Mouse (Mus musculus) lung, embryonic 15.5 days (tissue): ENCODE measurements around the gene Tbccd1. TPM values are rescaled to one million over a fixed set of nuclear protein-coding genes. Genes with fewer than 3 reads are reported as not detected.

ENCODE experiments used
- ATAC-seq: fragments of 200-750 bp; cut with Nextera tagmentation; 2 replicates; pipeline ENCODE4 v1.8.0; 2017; ENCODE audit warnings: moderate number of reproducible peaks, borderline replicate concordance; ENCODE audit not compliant: low FRiP score, low TSS enrichment; ENCODE audit errors: extremely low read depth
- H3K27ac ChIP-seq: fragments of 300-500 bp; sonication (generic); 2 replicates; pipeline ENCODE4 v1.5.1; 2015; ENCODE audit warnings: moderate library complexity, mild to moderate bottlenecking, inconsistent platforms
- H3K27me3 ChIP-seq: fragments of 300-500 bp; sonication (generic); 2 replicates; pipeline ENCODE4 v1.6.1; 2015; ENCODE audit warnings: inconsistent platforms
- H3K36me3 ChIP-seq: fragments of 300-500 bp; sonication (generic); 2 replicates; pipeline ENCODE4 v1.6.1; 2015; ENCODE audit warnings: inconsistent platforms
- H3K4me1 ChIP-seq: fragments of 300-500 bp; sonication (generic); 2 replicates; pipeline ENCODE4 v1.6.1; 2015; ENCODE audit warnings: inconsistent platforms
- H3K4me2 ChIP-seq: fragments of 300-500 bp; sonication (generic); 2 replicates; pipeline ENCODE4 v1.6.1; 2015; ENCODE audit warnings: inconsistent platforms, mild to moderate bottlenecking, moderate library complexity
- H3K4me3 ChIP-seq: fragments of 300-500 bp; sonication (generic); 2 replicates; pipeline ENCODE4 v1.5.1; 2015; ENCODE audit warnings: mild to moderate bottlenecking, inconsistent platforms
- H3K9ac ChIP-seq: fragments of 300-500 bp; sonication (generic); 2 replicates; pipeline ENCODE4 v1.6.1; 2015; ENCODE audit warnings: inconsistent platforms
- H3K9me3 ChIP-seq: fragments of 300-500 bp; sonication (generic); 2 replicates; pipeline ENCODE4 v1.6.1; 2016; ENCODE audit warnings: inconsistent platforms
- WGBS: fragments of 180-500 bp; shearing (Covaris S2); methylation state at CpG from one replicate; pipeline ENCODE4 v1.1.7; 2015; 5-methylcytosine and 5-hydroxymethylcytosine counted together
- polyA plus RNA-seq: library from polyadenylated mRNA; unstranded; fragments of >200 nt; fragmentation: Nextera tagmentation; extraction: Ambion mirVana; gene quantifications from 2 replicates; pipeline ENCODE4 v1.2.1, GENCODE M21; 2015

The Tbccd1 gene
- polyA plus RNA-seq, 1 experiment from 2014 or later: 26.9 TPM

DNA sequence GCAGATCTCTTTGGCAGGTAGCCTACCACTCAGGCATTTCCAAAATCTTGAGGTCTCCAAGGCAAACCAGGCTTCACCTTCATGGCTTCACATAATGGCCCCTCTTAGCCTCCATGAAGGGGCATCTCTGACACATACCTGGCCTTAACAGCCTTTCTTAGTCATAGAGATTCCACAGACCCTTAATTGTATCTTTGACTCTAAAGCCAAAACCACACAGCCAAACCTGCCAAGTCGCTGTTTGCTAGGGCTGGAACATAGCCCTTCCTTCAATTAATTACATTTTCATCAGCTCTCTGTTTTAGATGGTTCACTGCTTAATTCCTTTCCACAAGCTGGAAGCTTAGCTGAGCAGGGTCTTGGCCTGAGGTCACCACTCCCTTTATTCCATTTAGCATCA, 9.1 kb downstream of the Tbccd1 start:
- Histone ChIP-seq H3K27ac (no peak overlapping the region), H3K9ac (no peak overlapping the region), H3K4me1 (peaks cover 7% of the 10 kb centered on the region), H3K9me3 (no peaks in the 10 kb centered on the region), H3K36me3 (no peaks in the 10 kb centered on the region), H3K27me3 (no peaks in the 10 kb centered on the region), H3K4me2 (no peak overlapping the region), H3K4me3 (no peak overlapping the region)
- 78% methylated on average over 1 of the region's 1 CpGs for WGBS
- ATAC-seq: no peak

GRCm38 (mm10) chr16:22847686-22848085, 9.8 kb downstream of the Tbccd1 start:
- Histone ChIP-seq H3K4me3 (no peak overlapping the region), H3K27me3 (no peaks in the 10 kb centered on the region), H3K27ac (no peak overlapping the region), H3K9ac (no peak overlapping the region), H3K4me1 (peaks cover 7% of the 10 kb centered on the region), H3K9me3 (no peaks in the 10 kb centered on the region), H3K36me3 (no peaks in the 10 kb centered on the region), H3K4me2 (no peak overlapping the region)
- ATAC-seq: no peak
- 75% methylated on average over 1 of the region's 1 CpGs for WGBS

GRCm38 (mm10) chr16:22845481-22845880, 12.0 kb downstream of the Tbccd1 start:
- WGBS: 80% methylated on average over 4 of the region's 4 CpGs
- H3K4me2 ChIP-seq: no peak overlapping the region
- H3K36me3 ChIP-seq: peaks cover 4% of the 10 kb centered on the region; the same call in 1 of the 2 replicates
- H3K9ac ChIP-seq: no peak overlapping the region
- H3K4me1 ChIP-seq: peaks cover 7% of the 10 kb centered on the region
- no peaks in the 10 kb centered on the region for H3K27me3 ChIP-seq
- H3K27ac ChIP-seq: no peak overlapping the region
- ATAC-seq: no peak
- no peaks in the 10 kb centered on the region for H3K9me3 ChIP-seq
- no peak overlapping the region for H3K4me3 ChIP-seq

GRCm38 (mm10) chr16:22844834-22845233, 12.6 kb downstream of the Tbccd1 start:
- no peak for ATAC-seq
- peak overlapping the region; percentile 57 for H3K4me3 ChIP-seq
- H3K4me1 ChIP-seq: peaks cover 7% of the 10 kb centered on the region
- no peaks in the 10 kb centered on the region for H3K9me3 ChIP-seq
- 53% methylated on average over 5 of the region's 5 CpGs for WGBS
- H3K9ac ChIP-seq: no peak overlapping the region
- peak overlapping the region; percentile 93 for H3K4me2 ChIP-seq
- H3K36me3 ChIP-seq: peaks cover 6% of the 10 kb centered on the region; the same call in 1 of the 2 replicates
- peak overlapping the region; percentile 21; the same call in 1 of the 2 replicates for H3K27ac ChIP-seq
- no peaks in the 10 kb centered on the region for H3K27me3 ChIP-seq

DNA sequence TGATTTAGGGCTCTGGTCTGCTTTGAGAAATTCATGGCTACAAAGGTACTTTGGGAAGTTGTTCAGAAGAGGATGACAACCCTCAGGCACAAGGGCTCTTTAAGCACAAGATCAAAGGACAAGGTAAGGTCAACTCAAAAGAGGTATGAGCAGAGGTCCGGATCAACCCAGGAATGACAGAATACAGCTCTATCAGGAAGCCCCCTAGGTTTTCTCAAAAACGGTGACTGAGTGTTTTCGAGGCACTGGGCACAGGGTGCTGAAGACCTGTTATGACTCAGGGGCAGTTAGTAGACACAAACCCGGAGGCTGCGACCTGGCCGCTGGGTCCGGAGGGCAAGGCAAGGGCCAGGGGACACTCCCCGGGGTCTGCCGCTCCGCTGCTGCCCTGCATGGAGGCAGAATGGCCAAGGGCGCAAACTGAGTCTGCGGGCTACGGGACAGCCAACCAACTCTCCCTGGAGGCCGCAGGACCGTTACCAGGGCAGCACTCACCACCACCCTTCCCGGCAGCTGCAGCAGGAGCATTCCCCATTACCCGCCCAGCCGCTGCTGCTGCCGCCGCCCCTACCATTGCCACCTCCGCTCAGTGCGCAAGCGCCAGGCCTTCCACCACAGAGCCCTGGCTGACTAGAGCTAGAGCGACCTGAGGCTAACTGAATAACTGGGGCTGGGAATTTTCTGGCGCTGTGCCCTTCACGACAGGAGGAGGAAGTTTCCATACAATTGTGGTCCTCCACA, 13.2 kb downstream of the Tbccd1 start:
- H3K4me2 ChIP-seq: peak overlapping the region; percentile 93
- peak; percentile 95 for ATAC-seq
- no peaks in the 10 kb centered on the region for H3K9me3 ChIP-seq
- peaks cover 6% of the 10 kb centered on the region; the same call in 1 of the 2 replicates for H3K36me3 ChIP-seq
- peak overlapping the region; percentile 57 for H3K4me3 ChIP-seq
- peak overlapping the region; percentile 66 for H3K9ac ChIP-seq
- no peaks in the 10 kb centered on the region for H3K27me3 ChIP-seq
- H3K27ac ChIP-seq: no peak overlapping the region
- peaks cover 7% of the 10 kb centered on the region for H3K4me1 ChIP-seq
- 5% methylated on average over 26 of the region's 26 CpGs for WGBS

- peaks cover 9% of the 10 kb centered on the region for H3K36me3 ChIP-seq
- no peak overlapping the region for H3K27ac ChIP-seq
- peaks cover 7% of the 10 kb centered on the region for H3K4me1 ChIP-seq
- no peaks in the 10 kb centered on the region for H3K27me3 ChIP-seq
- H3K4me3 ChIP-seq: no peak overlapping the region
- no peak overlapping the region for H3K4me2 ChIP-seq
- 81% methylated on average over 5 of the region's 5 CpGs for WGBS
- ATAC-seq: no peak
- no peaks in the 10 kb centered on the region for H3K9me3 ChIP-seq
- H3K9ac ChIP-seq: no peak overlapping the region
Observed at GRCm38 (mm10) chr16:22842871-22843270, 14.6 kb downstream of the Tbccd1 start.

GRCm38 (mm10) chr16:22839146-22839857, 18.2 kb downstream of the Tbccd1 start:
- Histone ChIP-seq H3K9ac (no peak overlapping the region), H3K36me3 (peaks cover 9% of the 10 kb centered on the region), H3K27ac (no peak overlapping the region), H3K4me2 (no peak overlapping the region), H3K9me3 (no peaks in the 10 kb centered on the region), H3K27me3 (no peaks in the 10 kb centered on the region), H3K4me1 (0 out of 2 replicates have a peak, but pooled peaks cover 4% of the 10 kb centered on the region), H3K4me3 (no peak overlapping the region)
- WGBS: 84% methylated on average over 3 of the region's 3 CpGs
- ATAC-seq: no peak

DNA sequence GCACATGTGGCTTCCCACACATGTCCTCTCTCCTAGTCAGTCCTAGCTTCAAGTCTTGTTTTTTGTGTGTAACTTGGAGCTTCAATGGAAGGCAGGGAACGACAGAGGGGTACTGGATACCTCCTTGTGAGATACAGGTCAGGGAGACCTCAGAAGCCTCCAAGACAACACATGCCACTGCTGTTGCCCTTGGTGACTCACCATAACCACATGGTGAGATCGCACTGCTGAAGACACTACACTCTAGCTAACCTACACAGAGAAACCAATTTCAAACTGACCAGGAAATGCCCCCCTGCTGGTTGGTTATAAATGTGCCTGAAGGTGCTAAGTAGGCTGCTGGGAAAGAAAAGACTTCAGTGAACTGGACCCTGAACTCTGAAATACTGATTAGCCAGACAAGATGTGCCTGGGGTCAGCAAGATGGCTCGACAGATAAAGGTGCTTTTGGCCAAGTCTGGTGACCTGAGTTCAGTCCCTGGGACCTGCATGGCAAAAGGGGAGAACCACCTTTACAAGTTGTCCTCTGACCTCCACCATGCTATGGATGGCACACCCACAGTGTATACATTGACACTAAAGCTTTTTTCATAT, 24.4 kb downstream of the Tbccd1 start:
- WGBS: 88% methylated on average over 3 of the region's 3 CpGs
- H3K4me1 ChIP-seq: no peaks in the 10 kb centered on the region
- H3K4me2 ChIP-seq: no peak overlapping the region
- no peaks in the 10 kb centered on the region for H3K27me3 ChIP-seq
- peaks cover 7% of the 10 kb centered on the region; the same call in 1 of the 2 replicates for H3K36me3 ChIP-seq
- H3K27ac ChIP-seq: no peak overlapping the region
- H3K9me3 ChIP-seq: no peaks in the 10 kb centered on the region
- no peak overlapping the region for H3K4me3 ChIP-seq
- no peak overlapping the region for H3K9ac ChIP-seq
- no peak for ATAC-seq

GRCm38 (mm10) chr16:22820731-22821130, 36.7 kb downstream of the Tbccd1 start:
- no peak overlapping the region for H3K4me2 ChIP-seq
- H3K9me3 ChIP-seq: no peaks in the 10 kb centered on the region
- no peak overlapping the region for H3K27ac ChIP-seq
- H3K27me3 ChIP-seq: no peaks in the 10 kb centered on the region
- no peaks in the 10 kb centered on the region for H3K4me1 ChIP-seq
- no peak overlapping the region for H3K4me3 ChIP-seq
- WGBS: 47% methylated on average over 8 of the region's 8 CpGs
- no peak for ATAC-seq
- peaks cover 16% of the 10 kb centered on the region; the same call in 1 of the 2 replicates for H3K36me3 ChIP-seq
- H3K9ac ChIP-seq: no peak overlapping the region

GRCm38 (mm10) chr16:22811477-22811876, 46.0 kb downstream of the Tbccd1 start, which contains the start of gene Crygs:
TSS of gene Crygs (minus strand) at chr16:22811577.
- Histone ChIP-seq H3K4me1 (no peaks in the 10 kb centered on the region), H3K27ac (no peak within 1 kb of the TSS), H3K4me2 (no peak within 1 kb of the TSS), H3K4me3 (no peak within 1 kb of the TSS), H3K9ac (no peak within 1 kb of the TSS), H3K36me3 (no peaks in the 10 kb centered on the region), H3K9me3 (no peaks in the 10 kb centered on the region), H3K27me3 (peaks cover 8% of the 10 kb centered on the region; the same call in 1 of the 2 replicates)
- no peak for ATAC-seq
- 45% methylated on average over 2 of the region's 2 CpGs for WGBS

- 13% methylated on average over 17 of the region's 17 CpGs for WGBS
- no peaks in the 10 kb centered on the region for H3K4me1 ChIP-seq
- H3K27ac ChIP-seq: no peak overlapping the region
- H3K4me2 ChIP-seq: peak overlapping the region; percentile 35
- no peak overlapping the region for H3K9ac ChIP-seq
- no peak overlapping the region for H3K4me3 ChIP-seq
- H3K9me3 ChIP-seq: no peaks in the 10 kb centered on the region
- H3K36me3 ChIP-seq: no peaks in the 10 kb centered on the region
- H3K27me3 ChIP-seq: peaks cover 8% of the 10 kb centered on the region; the same call in 1 of the 2 replicates
- ATAC-seq: no peak
Observed at GRCm38 (mm10) chr16:22807468-22808070, 49.9 kb downstream of the Tbccd1 start.
